Mouse (Mus musculus): ENCODE measurements at regions not wholly inside any gene's neighbourhood (a gene's known extent, or its start where the extent isn't known, plus 50 kb on each side); places are given as distances from the start of the nearest gene placed in this dataset.

- H3K4me3 ChIP-seq (ENCODE audit: control insufficient read depth in 1 of 2, insufficient read depth in 1 of 2, low read depth in 2 of 2, low read length in 2 of 2), result no peak overlapping the region
- H3K27ac ChIP-seq (ENCODE audit: control insufficient read depth, low read depth, low read length), result no peak overlapping the region
- H3K9ac ChIP-seq (ENCODE audit: control insufficient read depth, low read depth, low read length, poor library complexity, severe bottlenecking), result no peak overlapping the region
- H3K79me2 ChIP-seq (ENCODE audit: control insufficient read depth, insufficient read depth, low read length, poor library complexity), result no peaks in the 10 kb centered on the region
- H3K4me1 ChIP-seq (ENCODE audit: control insufficient read depth in 1 of 2, insufficient read depth in 2 of 2, low read length in 2 of 2), result no peaks in the 10 kb centered on the region
- no peak for TF ChIP-seq UBTF (IDR thresholded peaks at IDR 0.05; ENCODE audit: borderline replicate concordance, insufficient read depth, low read depth, low read length)
- no peak for TF ChIP-seq JUND (IDR thresholded peaks at IDR 0.05; ENCODE audit: low read depth, low read length)
- TF ChIP-seq ZKSCAN1 (IDR thresholded peaks at IDR 0.05; ENCODE audit: low read depth, low read length), result no peak
- no peak for TF ChIP-seq RCOR1 (IDR thresholded peaks at IDR 0.05; ENCODE audit: low read depth, low read length)
- no peak for TF ChIP-seq POLR2AphosphoS2 (IDR thresholded peaks at IDR 0.05; ENCODE audit: low read length)
- TF ChIP-seq NRF1 (IDR thresholded peaks at IDR 0.05; ENCODE audit: insufficient read depth, low read depth, low read length, poor library complexity, severe bottlenecking), result no peak
- TF ChIP-seq EP300 (IDR thresholded peaks at IDR 0.05; ENCODE audit: low read depth in 1 of 2, low read length in 2 of 2), result no peak
- no peaks in the 10 kb centered on the region for H3K9me3 ChIP-seq (replicated peaks; ENCODE audit: insufficient read depth, low read length)
- no peak for DNase-seq (ENCODE audit: low read depth, low spot score)
- no peaks in the 10 kb centered on the region for H3K27me3 ChIP-seq (ENCODE audit: control insufficient read depth in 1 of 2, insufficient read depth in 2 of 2, low read length in 2 of 2)
- H3K36me3 ChIP-seq (ENCODE audit: control insufficient read depth in 1 of 2, insufficient read depth in 2 of 2, low read length in 2 of 2), result no peaks in the 10 kb centered on the region
Measured at GRCm38 (mm10) chr6:93235550-93235949, 292.3 kb upstream of the Adamts9 start.

GRCm38 (mm10) chr6:93232636-93233035, 289.3 kb upstream of the Adamts9 start:
- Histone ChIP-seq H3K27me3 (ENCODE audit: control insufficient read depth in 1 of 2, insufficient read depth in 2 of 2, low read length in 2 of 2) (no peaks in the 10 kb centered on the region), H3K27ac (ENCODE audit: control insufficient read depth, low read depth, low read length) (no peak overlapping the region), H3K79me2 (ENCODE audit: control insufficient read depth, insufficient read depth, low read length, poor library complexity) (no peaks in the 10 kb centered on the region), H3K9ac (ENCODE audit: control insufficient read depth, low read depth, low read length, poor library complexity, severe bottlenecking) (no peak overlapping the region), H3K4me1 (ENCODE audit: control insufficient read depth in 1 of 2, insufficient read depth in 2 of 2, low read length in 2 of 2) (no peaks in the 10 kb centered on the region), H3K9me3 (replicated peaks; ENCODE audit: insufficient read depth, low read length) (no peaks in the 10 kb centered on the region), H3K4me3 (ENCODE audit: control insufficient read depth in 1 of 2, insufficient read depth in 1 of 2, low read depth in 2 of 2, low read length in 2 of 2) (no peak overlapping the region), H3K36me3 (ENCODE audit: control insufficient read depth in 1 of 2, insufficient read depth in 2 of 2, low read length in 2 of 2) (no peaks in the 10 kb centered on the region)
- TF ChIP-seq ELF1 (IDR thresholded peaks at IDR 0.05; ENCODE audit: low read depth, low read length) (no peak), KAT2A (conservative IDR thresholded peaks at IDR 0.05; ENCODE audit: low read depth, low read length) (no peak), BHLHE40 (IDR thresholded peaks at IDR 0.05; ENCODE audit: borderline replicate concordance, low read depth, low read length) (no peak)
- DNase-seq (ENCODE audit: low read depth, low spot score), result no peak

- Histone ChIP-seq H3K9ac (ENCODE audit: control insufficient read depth, low read depth, low read length, poor library complexity, severe bottlenecking) (no peak overlapping the region), H3K36me3 (ENCODE audit: control insufficient read depth in 1 of 2, insufficient read depth in 2 of 2, low read length in 2 of 2) (no peaks in the 10 kb centered on the region), H3K9me3 (replicated peaks; ENCODE audit: insufficient read depth, low read length) (no peaks in the 10 kb centered on the region), H3K79me2 (ENCODE audit: control insufficient read depth, insufficient read depth, low read length, poor library complexity) (no peaks in the 10 kb centered on the region), H3K4me1 (ENCODE audit: control insufficient read depth in 1 of 2, insufficient read depth in 2 of 2, low read length in 2 of 2) (no peaks in the 10 kb centered on the region), H3K27me3 (ENCODE audit: control insufficient read depth in 1 of 2, insufficient read depth in 2 of 2, low read length in 2 of 2) (no peaks in the 10 kb centered on the region), H3K4me3 (ENCODE audit: control insufficient read depth in 1 of 2, insufficient read depth in 1 of 2, low read depth in 2 of 2, low read length in 2 of 2) (no peak overlapping the region), H3K27ac (ENCODE audit: control insufficient read depth, low read depth, low read length) (no peak overlapping the region)
- no peak for DNase-seq (ENCODE audit: low read depth, low spot score)
- no peak for TF ChIP-seq ELF1 (IDR thresholded peaks at IDR 0.05; ENCODE audit: low read depth, low read length)
Measured at GRCm38 (mm10) chr6:93230450-93230849, 287.2 kb upstream of the Adamts9 start.
